Mouse (Mus musculus) ES-E14 (cell line): ENCODE results near the gene Vtn. TPM values are rescaled to one million over a fixed set of nuclear protein-coding genes. Genes with fewer than 3 reads are reported as not detected.

Experiments
- DNase-seq: peaks from one replicate; pipeline ENCODE4 v3.0.0-alpha.2; 2013; ENCODE audit warnings: low read depth, low spot score
- H3K27ac ChIP-seq: 2 replicates; pipeline ENCODE4 v1.5.1; 2012; ENCODE audit warnings: low read depth, mild to moderate bottlenecking, low read length, moderate library complexity, mixed read lengths; ENCODE audit not compliant: poor library complexity, insufficient read depth, severe bottlenecking
- H3K36me3 ChIP-seq: 2 replicates; pipeline ENCODE4 v1.6.1; 2012; ENCODE audit warnings: mild to moderate bottlenecking, low read length, moderate library complexity, mixed read lengths; ENCODE audit not compliant: control insufficient read depth, poor library complexity, insufficient read depth, severe bottlenecking
- H3K4me1 ChIP-seq, 2 experiments: fragments of 150-350 bp in 1 of 2; sonication (generic) in 1 of 2; 2 replicates each; pipeline ENCODE4 v1.6.1; 2012; ENCODE audit warnings: low read length in 2 of 2, mild to moderate bottlenecking in 1 of 2, mixed read lengths in 1 of 2; ENCODE audit not compliant: control insufficient read depth in 2 of 2, insufficient read depth in 2 of 2, poor library complexity in 1 of 2
- H3K4me3 ChIP-seq, 2 experiments: fragments of 150-350 bp in 1 of 2; sonication (generic) in 1 of 2; 2 replicates each; pipeline ENCODE4 v1.5.1; 2012; ENCODE audit warnings: low read length in 2 of 2, low read depth in 1 of 2, mild to moderate bottlenecking in 1 of 2, mixed read lengths in 1 of 2; ENCODE audit not compliant: insufficient read depth in 1 of 2, poor library complexity in 1 of 2, severe bottlenecking in 1 of 2
- H3K9ac ChIP-seq: 2 replicates; pipeline ENCODE4 v1.6.1; 2012; ENCODE audit warnings: low read depth, mild to moderate bottlenecking, low read length, mixed read lengths; ENCODE audit not compliant: poor library complexity, insufficient read depth, severe bottlenecking
- H3K9me3 ChIP-seq: fragments of 150-350 bp; sonication (generic); 2 replicates; pipeline ENCODE4 v1.6.1; 2012; ENCODE audit warnings: low read depth, mild to moderate bottlenecking, low read length; ENCODE audit not compliant: control insufficient read depth, insufficient read depth
- CHD2 ChIP-seq: IDR thresholded peaks from 2 replicates; pipeline ENCODE4 v1.6.1; 2014; ENCODE audit warnings: mild to moderate bottlenecking, low read depth, low read length, inconsistent platforms
- HCFC1 ChIP-seq: IDR thresholded peaks from 2 replicates; pipeline ENCODE4 v1.6.1; 2012; ENCODE audit warnings: low read length, inconsistent platforms, borderline replicate concordance; ENCODE audit not compliant: insufficient read depth
- MAFK ChIP-seq: IDR thresholded peaks from 2 replicates; pipeline ENCODE4 v1.6.1; 2014; ENCODE audit warnings: mild to moderate bottlenecking, low read depth, low read length, inconsistent platforms; ENCODE audit not compliant: insufficient read depth
- ZC3H11A ChIP-seq: IDR thresholded peaks from 2 replicates; pipeline ENCODE4 v1.6.1; 2012; ENCODE audit warnings: low read depth, mild to moderate bottlenecking, inconsistent platforms, low read length, borderline replicate concordance
- ZNF384 ChIP-seq: IDR thresholded peaks from 2 replicates; pipeline ENCODE4 v1.6.1; 2012; ENCODE audit warnings: low read depth, low read length, inconsistent platforms
- in situ Hi-C, 2 experiments: fragments of 600-800 bp; cut with MboI; formaldehyde crosslinking; loops; one replicate each; pipeline ENCODE4 v1.15.1; 2025; ENCODE audit warnings: low sequenced_read_pairs in 2 of 2, inconsistent platforms in 1 of 2; ENCODE audit not compliant: unreplicated experiment in 2 of 2
- total RNA-seq: library from RNA; depleted of rRNA; stranded (reverse); fragments of 300-350 nt; gene quantifications from 2 replicates; pipeline ENCODE4 v1.2.3, GENCODE M21; 2012

The Vtn gene
- total RNA-seq, 1 experiment = not detected

DNA sequence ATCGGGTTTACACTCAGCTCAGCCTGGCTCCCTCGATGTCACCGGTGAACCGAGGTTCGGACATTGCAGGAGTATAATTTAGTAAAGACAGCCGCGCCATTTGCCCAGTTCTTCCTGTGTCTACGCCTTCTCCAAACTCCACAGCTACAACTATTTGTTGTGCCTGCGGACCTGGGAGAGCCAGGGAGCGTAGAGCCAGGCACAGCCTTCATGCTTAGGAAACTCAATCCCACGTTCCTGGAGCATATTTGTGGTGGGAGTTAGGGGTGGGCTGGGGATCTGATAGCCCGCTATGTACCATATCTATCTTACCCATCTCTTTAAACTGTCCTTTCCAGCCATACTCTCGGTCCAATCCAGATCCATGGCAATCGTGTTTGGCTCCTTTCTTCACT is 37.8 kb downstream of the Vtn start:
- no peaks in the 10 kb centered on the region for H3K9me3 ChIP-seq
- H3K4me3 ChIP-seq = peak overlapping the region; percentile 83
- in situ Hi-C loops = no loop called here
- peak overlapping the region; percentile 87 for H3K9ac ChIP-seq
- TF ChIP-seq MAFK (no peak), HCFC1 (no peak), ZNF384 (no peak), ZC3H11A (no peak), CHD2 (no peak)
- H3K4me1 ChIP-seq = 0 out of 4 replicates have a peak, but pooled peaks cover 0 to 2% of the 10 kb centered on the region in 2 experiments
- no peak for DNase-seq
- H3K27ac ChIP-seq = no peak overlapping the region
- peaks cover 17% of the 10 kb centered on the region for H3K36me3 ChIP-seq

DNA sequence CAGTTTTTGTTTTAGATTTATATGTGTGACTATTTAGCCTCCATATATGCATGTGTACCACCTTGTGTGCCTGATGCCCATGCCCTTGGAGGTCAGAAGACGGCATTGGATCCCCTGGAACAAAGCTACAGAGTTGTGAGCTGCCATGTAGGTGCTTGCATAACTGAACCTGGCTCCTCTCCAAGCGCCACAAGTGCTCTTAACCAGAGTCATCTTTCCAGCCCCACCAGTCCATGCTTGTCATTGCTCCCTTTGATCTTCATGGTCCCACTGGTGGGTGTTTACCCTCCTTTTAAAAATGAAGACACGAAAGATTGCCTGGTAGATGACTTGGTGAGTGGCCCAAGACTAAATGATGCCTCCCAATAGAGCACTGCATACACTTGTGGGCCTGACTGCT is 41.5 kb downstream of the Vtn start:
- Histone ChIP-seq H3K27ac (no peak overlapping the region), H3K9ac (no peak overlapping the region), H3K4me1 (peaks cover 0 to 4% of the 10 kb centered on the region in 2 experiments; a peak in 1 of 4 replicates), H3K36me3 (peaks cover 32% of the 10 kb centered on the region), H3K9me3 (no peaks in the 10 kb centered on the region), H3K4me3 (no peak overlapping the region)
- DNase-seq = no peak
- in situ Hi-C loops = no loop called here
- no peak for TF ChIP-seq HCFC1
- no peak for TF ChIP-seq CHD2
- no peak for TF ChIP-seq ZNF384
- no peak for TF ChIP-seq ZC3H11A
- no peak for TF ChIP-seq MAFK

DNA sequence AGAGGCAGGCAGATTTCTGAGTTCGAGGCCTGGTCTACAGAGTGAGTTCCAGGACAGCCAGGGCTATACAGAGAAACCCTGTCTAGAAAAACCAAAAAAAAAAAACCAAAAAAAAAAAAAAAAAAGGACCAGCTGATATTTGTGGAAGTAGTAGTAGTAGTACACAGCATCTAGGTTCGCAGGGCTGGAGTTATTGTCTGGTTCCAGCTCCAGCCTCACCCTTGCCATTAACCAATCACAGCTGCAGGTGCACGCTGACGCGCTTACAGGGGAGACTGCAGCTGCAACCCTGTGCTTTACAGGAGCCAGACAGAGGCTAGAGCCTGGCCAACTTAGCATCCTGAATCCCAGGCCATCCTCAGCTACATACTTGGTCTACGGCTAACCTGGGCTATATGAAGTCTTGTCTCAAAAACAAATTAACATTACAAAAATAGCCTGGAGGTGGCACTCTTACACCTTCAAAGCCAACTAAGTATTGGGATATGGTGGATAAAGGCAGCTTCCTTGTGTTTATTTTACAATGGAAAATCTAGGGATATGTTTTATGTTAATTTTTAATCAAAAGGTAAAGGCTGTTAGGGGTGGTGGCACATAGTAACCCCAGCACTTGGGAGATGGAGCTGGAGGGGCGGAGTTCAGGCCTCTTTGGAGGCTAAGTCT is 45.7 kb downstream of the Vtn start:
- no peak overlapping the region for H3K9ac ChIP-seq
- TF ChIP-seq ZC3H11A = no peak
- no peak for TF ChIP-seq HCFC1
- TF ChIP-seq ZNF384 = no peak
- no peak for TF ChIP-seq CHD2
- no peak for TF ChIP-seq MAFK
- in situ Hi-C loops = no loop called here
- DNase-seq = no peak
- H3K4me3 ChIP-seq = no peak overlapping the region
- peaks cover 7 to 9% of the 10 kb centered on the region in 2 experiments; a peak in 2 of 4 replicates for H3K4me1 ChIP-seq
- no peaks in the 10 kb centered on the region for H3K9me3 ChIP-seq
- H3K27ac ChIP-seq = 0 out of 2 replicates have a peak overlapping the region, but pooled peaks have one; percentile 8
- peaks cover 26% of the 10 kb centered on the region for H3K36me3 ChIP-seq

DNA sequence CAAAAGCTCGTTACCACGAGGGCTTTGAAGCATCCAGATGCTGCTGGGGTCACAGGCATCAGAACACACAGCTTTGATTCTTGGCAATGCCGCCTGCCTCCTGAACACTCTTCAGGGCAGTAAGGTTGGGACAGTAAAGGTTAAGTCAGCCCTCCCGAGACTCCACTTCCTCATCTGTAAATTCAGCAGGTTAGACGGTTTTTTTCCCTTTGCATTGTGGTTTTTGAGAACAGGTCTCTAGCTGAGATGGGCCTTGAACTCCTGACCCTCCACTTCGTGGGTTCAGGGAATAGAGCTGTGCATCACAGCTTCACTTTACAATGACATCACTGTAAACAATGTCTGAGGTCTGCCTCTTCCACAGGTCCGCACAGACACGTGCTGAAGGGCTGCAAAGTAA is 46.3 kb downstream of the Vtn start:
- Histone ChIP-seq H3K27ac (0 out of 2 replicates have a peak overlapping the region, but pooled peaks have one; percentile 8), H3K9me3 (no peaks in the 10 kb centered on the region), H3K36me3 (peaks cover 26% of the 10 kb centered on the region), H3K4me3 (no peak overlapping the region), H3K4me1 (peaks cover 7 to 9% of the 10 kb centered on the region in 2 experiments; a peak in 2 of 4 replicates), H3K9ac (no peak overlapping the region)
- TF ChIP-seq ZNF384 (no peak), MAFK (no peak), CHD2 (no peak), HCFC1 (no peak), ZC3H11A (no peak)
- DNase-seq = no peak
- in situ Hi-C loops = no loop called here
